Mouse (Mus musculus): ENCODE data around the gene Hils1. TPM values are rescaled to one million over a fixed set of nuclear protein-coding genes. Genes with fewer than 3 reads are reported as not detected.

Hils1 gene
- total and polyA plus RNA-seq, 3 experiments, result not detected

DNA sequence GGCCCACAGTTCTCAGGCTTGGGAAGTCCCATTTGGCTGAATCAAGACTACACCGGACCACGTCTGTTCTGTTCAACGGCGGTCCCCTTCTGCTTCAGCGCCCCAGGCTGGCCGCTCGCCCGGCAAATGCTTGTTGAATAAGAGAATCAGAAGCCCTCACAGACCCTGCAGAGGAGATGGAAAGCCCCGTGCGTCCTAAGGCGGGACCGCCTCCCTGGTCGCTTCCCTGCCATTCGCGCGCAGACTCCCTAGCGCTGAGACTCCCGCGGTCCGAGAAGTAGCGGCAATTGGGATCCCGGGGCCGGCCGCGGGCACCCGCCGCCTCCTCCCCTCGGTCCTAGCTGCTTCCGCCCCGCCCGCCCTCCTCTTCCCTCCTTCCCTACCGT, 42.2 kb downstream of the Hils1 start, which contains the start of gene Samd14 (continued):
- TF ChIP-seq USF2 (IDR thresholded peaks at IDR 0.05; ENCODE audit: borderline replicate concordance in 1 of 2, insufficient read depth in 1 of 2, low read depth in 1 of 2, low read length in 2 of 2), result no peak
- TF ChIP-seq ZC3H11A (IDR thresholded peaks at IDR 0.05; ENCODE audit: low read depth, low read length), result no peak

DNA sequence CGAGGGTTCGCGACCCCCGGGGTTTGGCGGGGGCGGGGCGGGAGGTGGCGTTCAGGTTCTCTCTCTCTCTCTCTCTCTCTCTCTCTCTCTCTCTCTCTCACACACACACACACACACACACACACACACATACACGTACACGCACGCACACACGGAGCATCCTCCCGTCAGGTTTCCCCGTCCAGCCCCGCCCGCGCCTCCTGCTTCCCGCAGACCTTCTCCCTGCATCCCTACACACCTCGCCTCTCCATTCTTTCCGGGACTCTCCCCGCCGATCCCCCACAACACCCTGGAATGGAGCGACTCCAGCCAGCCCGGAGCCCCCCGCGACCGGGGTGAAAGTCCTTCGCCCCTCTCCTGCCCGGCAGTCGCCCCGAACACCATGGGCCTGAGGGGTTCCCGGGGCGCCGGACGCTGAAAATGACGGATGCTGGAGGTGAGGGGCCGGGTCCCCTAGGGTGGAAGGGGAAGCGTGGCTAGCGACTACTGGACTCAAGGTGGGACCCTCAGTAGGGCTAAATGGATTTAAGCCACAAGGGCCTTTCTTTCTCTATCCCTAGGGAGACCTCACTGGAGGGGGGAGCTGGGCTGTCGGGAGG, 42.8 kb downstream of the Hils1 start:
- H3K79me2 ChIP-seq (ENCODE audit: control insufficient read depth, insufficient read depth, low read length, poor library complexity), result peaks cover 25% of the 10 kb centered on the region
- no peaks in the 10 kb centered on the region for H3K9me3 ChIP-seq (replicated peaks; ENCODE audit: insufficient read depth, low read length)
- no peaks in the 10 kb centered on the region for H3K27me3 ChIP-seq (ENCODE audit: control insufficient read depth in 1 of 2, insufficient read depth in 2 of 2, low read length in 2 of 2)
- DNase-seq (ENCODE audit: low read depth, low spot score), result peak; percentile 62
- peak overlapping the region; percentile 91 for H3K27ac ChIP-seq (ENCODE audit: control insufficient read depth, low read depth, low read length)
- peaks cover 8 to 57% of the 10 kb centered on the region in 2 experiments for H3K4me1 ChIP-seq (ENCODE audit: control insufficient read depth in 1 of 2, insufficient read depth in 2 of 2, low read length in 2 of 2)
- H3K4me3 ChIP-seq (ENCODE audit: control insufficient read depth in 1 of 2, insufficient read depth in 1 of 2, low read depth in 2 of 2, low read length in 2 of 2), result peak overlapping the region; percentile 70 to 80
- H3K36me3 ChIP-seq (ENCODE audit: control insufficient read depth in 1 of 2, insufficient read depth in 2 of 2, low read length in 2 of 2), result peaks cover 0 to 39% of the 10 kb centered on the region in 2 experiments; a peak in 3 of 4 replicates
- H3K9ac ChIP-seq (ENCODE audit: control insufficient read depth, low read depth, low read length, poor library complexity, severe bottlenecking), result peak overlapping the region; percentile 91
- TF ChIP-seq SIN3A (IDR thresholded peaks at IDR 0.05; ENCODE audit: low read length) (0 out of 2 replicates have a peak, but pooled peaks have one; percentile 17), ZMIZ1 (IDR thresholded peaks at IDR 0.05; ENCODE audit: low read depth, low read length) (no peak), SMC3 (IDR thresholded peaks at IDR 0.05; ENCODE audit: low read depth, low read length) (no peak), GATA1 (IDR thresholded peaks at IDR 0.05; ENCODE audit: low read depth, low read length) (no peak), NRF1 (IDR thresholded peaks at IDR 0.05; ENCODE audit: insufficient read depth, low read depth, low read length, poor library complexity, severe bottlenecking) (no peak), CTCF (IDR thresholded peaks at IDR 0.05 in 2 of 3, conservative IDR thresholded peaks at IDR 0.05 in 1 of 3; ENCODE audit: control insufficient read depth in 1 of 3, insufficient read depth in 1 of 3, low read depth in 2 of 3, low read length in 3 of 3, poor library complexity in 1 of 3, severe bottlenecking in 1 of 3) (no peak), MYC (IDR thresholded peaks at IDR 0.05; ENCODE audit: low read depth, low read length) (no peak), MYB (IDR thresholded peaks at IDR 0.05; ENCODE audit: low read depth, low read length) (no peak), MAX (IDR thresholded peaks at IDR 0.05; ENCODE audit: low read length) (no peak), GABPA (IDR thresholded peaks at IDR 0.05; ENCODE audit: low read depth, low read length) (no peak), BHLHE40 (IDR thresholded peaks at IDR 0.05; ENCODE audit: borderline replicate concordance, low read depth, low read length) (no peak), CHD2 (IDR thresholded peaks at IDR 0.05; ENCODE audit: low read length) (no peak), ETS1 (IDR thresholded peaks at IDR 0.05; ENCODE audit: low read depth, low read length) (no peak), ZC3H11A (IDR thresholded peaks at IDR 0.05; ENCODE audit: low read depth, low read length) (no peak), MEF2A (IDR thresholded peaks at IDR 0.05; ENCODE audit: extremely low read depth, insufficient replicate concordance, low read depth, low read length, poor library complexity, severe bottlenecking) (no peak), ZKSCAN1 (IDR thresholded peaks at IDR 0.05; ENCODE audit: low read depth, low read length) (no peak), CHD1 (IDR thresholded peaks at IDR 0.05; ENCODE audit: low read depth, low read length) (no peak; the same call in 1 of the 2 replicates), MAZ (IDR thresholded peaks at IDR 0.05; ENCODE audit: low read depth, low read length) (peak; percentile 29; the same call in 1 of the 2 replicates), E2F4 (IDR thresholded peaks at IDR 0.05; ENCODE audit: borderline replicate concordance, low read depth, low read length) (no peak), ZNF384 (IDR thresholded peaks at IDR 0.05; ENCODE audit: low read depth, low read length) (no peak), USF1 (IDR thresholded peaks at IDR 0.05; ENCODE audit: low read depth, low read length) (no peak), RAD21 (IDR thresholded peaks at IDR 0.05; ENCODE audit: low read depth, low read length) (no peak), UBTF (IDR thresholded peaks at IDR 0.05; ENCODE audit: borderline replicate concordance, insufficient read depth, low read depth, low read length) (peak; percentile 89; the same call in 1 of the 2 replicates), MAFK (IDR thresholded peaks at IDR 0.05; ENCODE audit: borderline replicate concordance, low read depth, low read length) (no peak), NELFE (IDR thresholded peaks at IDR 0.05; ENCODE audit: low read depth, low read length) (peak; percentile 36; the same call in 1 of the 2 replicates), TBP (IDR thresholded peaks at IDR 0.05; ENCODE audit: low read depth, low read length) (no peak), RCOR1 (IDR thresholded peaks at IDR 0.05; ENCODE audit: low read depth, low read length) (no peak), POLR2AphosphoS2 (IDR thresholded peaks at IDR 0.05; ENCODE audit: low read length) (no peak), KAT2A (conservative IDR thresholded peaks at IDR 0.05; ENCODE audit: low read depth, low read length) (no peak), MXI1 (IDR thresholded peaks at IDR 0.05; ENCODE audit: low read depth, low read length) (no peak; the same call in 1 of the 2 replicates), EP300 (IDR thresholded peaks at IDR 0.05; ENCODE audit: low read depth in 1 of 2, low read length in 2 of 2) (peak in 1 of 2 experiments; percentile 16; a peak in 1 of 4 replicates), ELF1 (IDR thresholded peaks at IDR 0.05; ENCODE audit: low read depth, low read length) (no peak), POLR2AphosphoS5 (IDR thresholded peaks at IDR 0.05; ENCODE audit: borderline replicate concordance, low read depth, low read length) (peak; percentile 49; the same call in 1 of the 2 replicates)
